Mouse (Mus musculus) layer of hippocampus, adult 2 months (tissue): ENCODE measurements at regions not wholly inside any gene's neighbourhood (a gene's known extent, or its start where the extent isn't known, plus 50 kb on each side); places are given as distances from the start of the nearest gene placed in this dataset.
"Not testable (repeated sequence)": the region's sequence is repeated elsewhere in the genome, so short reads cannot be mapped to it uniquely, and the experiment has no call there.

ENCODE experiments used
- DNase-seq, 2 experiments: peaks; one replicate each; pipeline ENCODE4 v3.0.0; 2022; ENCODE audit warnings: low spot score in 2 of 2
- H3K27ac ChIP-seq: fragments of 200-600 bp; 2 replicates; pipeline ENCODE4 v1.8.1; 2022
- H3K4me3 ChIP-seq: fragments of 200-600 bp; 2 replicates; pipeline ENCODE4 v1.8.1; 2022; ENCODE audit warnings: mild to moderate bottlenecking
- CTCF ChIP-seq: fragments of 200-600 bp; conservative IDR thresholded peaks from 2 replicates; pipeline ENCODE4 v1.8.1; 2022; ENCODE audit warnings: antibody characterized with exemption, mild to moderate bottlenecking, moderate library complexity

GRCm38 (mm10) chrX:50588892-50589291 is 160.6 kb upstream of the Olfr1324 start:
- TF ChIP-seq CTCF = no peak
- no peak for DNase-seq
- Histone ChIP-seq H3K4me3 (no peak overlapping the region), H3K27ac (no peak overlapping the region)

- TF ChIP-seq CTCF = no peak
- H3K27ac ChIP-seq = no peak overlapping the region
- DNase-seq = peak in 1 of 2 experiments; percentile 48
- H3K4me3 ChIP-seq = no peak overlapping the region
These were observed 155.7 kb upstream of the Olfr1324 start for GRCm38 (mm10) chrX:50583741-50584580.

GRCm38 (mm10) chrX:50580200-50580599 is 151.9 kb upstream of the Olfr1324 start:
- Histone ChIP-seq H3K4me3 (no peak overlapping the region), H3K27ac (no peak overlapping the region)
- TF ChIP-seq CTCF = no peak
- peak in 1 of 2 experiments; percentile 63 for DNase-seq

- no peak overlapping the region for H3K4me3 ChIP-seq
These were observed 148.5 kb upstream of the Olfr1324 start for GRCm38 (mm10) chrX:50576824-50577223.

GRCm38 (mm10) chrX:50572191-50573095 is 144.1 kb upstream of the Olfr1324 start:
- H3K27ac ChIP-seq, H3K4me3 ChIP-seq: not testable (repeated sequence)
- DNase-seq = peak in 1 of 2 experiments; percentile 88
- peak; percentile 16 for TF ChIP-seq CTCF

More at GRCm38 (mm10) chrX:50576824-50577223, 148.5 kb upstream of the Olfr1324 start:
- no peak overlapping the region for H3K27ac ChIP-seq
- peak in 1 of 2 experiments; percentile 81 for DNase-seq
- 0 out of 2 replicates have a peak, but pooled peaks have one; percentile 22 for TF ChIP-seq CTCF

- H3K27ac ChIP-seq = no peak overlapping the region
- no peak for TF ChIP-seq CTCF
- no peak overlapping the region for H3K4me3 ChIP-seq
- DNase-seq = peak in 1 of 2 experiments; percentile 69
These were observed 140.8 kb upstream of the Olfr1324 start for GRCm38 (mm10) chrX:50569087-50569486.

GRCm38 (mm10) chrX:50566345-50566744 is 138.0 kb upstream of the Olfr1324 start:
- TF ChIP-seq CTCF = no peak; the same call in 1 of the 2 replicates
- Histone ChIP-seq H3K4me3 (no peak overlapping the region), H3K27ac (no peak overlapping the region)
- DNase-seq = peak in 1 of 2 experiments; percentile 79

- not testable (repeated sequence) for DNase-seq, H3K4me3 ChIP-seq, H3K27ac ChIP-seq
These were observed 136.7 kb upstream of the Olfr1324 start for GRCm38 (mm10) chrX:50565031-50565430.

- Histone ChIP-seq H3K27ac (no peak overlapping the region), H3K4me3 (no peak overlapping the region)
- DNase-seq = peak in 1 of 2 experiments; percentile 74
- TF ChIP-seq CTCF = peak; percentile 35
These were observed 132.6 kb upstream of the Olfr1324 start for GRCm38 (mm10) chrX:50560915-50561314.

- peak in 1 of 2 experiments; percentile 74 for DNase-seq
- H3K27ac ChIP-seq = no peak overlapping the region
- TF ChIP-seq CTCF = peak; percentile 21; the same call in 1 of the 2 replicates
- H3K4me3 ChIP-seq = peak overlapping the region; percentile 3; the same call in 1 of the 2 replicates
These were observed 122.0 kb upstream of the Olfr1324 start for GRCm38 (mm10) chrX:50550297-50550696.

GRCm38 (mm10) chrX:50549713-50550112 is 121.4 kb upstream of the Olfr1324 start:
- Histone ChIP-seq H3K27ac (no peak overlapping the region), H3K4me3 (no peak overlapping the region)
- TF ChIP-seq CTCF = no peak; the same call in 1 of the 2 replicates
- DNase-seq = peak in 1 of 2 experiments; percentile 88

- peak; percentile 56 for TF ChIP-seq CTCF
- DNase-seq, H3K27ac ChIP-seq: not testable (repeated sequence)
- H3K4me3 ChIP-seq = peak overlapping the region; percentile 62
These were observed 109.5 kb upstream of the Olfr1324 start for GRCm38 (mm10) chrX:50537785-50538159.
